Mouse (Mus musculus): ENCODE measurements at regions not wholly inside any gene's neighbourhood (a gene's known extent, or its start where the extent isn't known, plus 50 kb on each side); places are given as distances from the start of the nearest gene placed in this dataset.
A peak's percentile ranks its signal among the peaks of the same experiment; 100 is the strongest.

DNA sequence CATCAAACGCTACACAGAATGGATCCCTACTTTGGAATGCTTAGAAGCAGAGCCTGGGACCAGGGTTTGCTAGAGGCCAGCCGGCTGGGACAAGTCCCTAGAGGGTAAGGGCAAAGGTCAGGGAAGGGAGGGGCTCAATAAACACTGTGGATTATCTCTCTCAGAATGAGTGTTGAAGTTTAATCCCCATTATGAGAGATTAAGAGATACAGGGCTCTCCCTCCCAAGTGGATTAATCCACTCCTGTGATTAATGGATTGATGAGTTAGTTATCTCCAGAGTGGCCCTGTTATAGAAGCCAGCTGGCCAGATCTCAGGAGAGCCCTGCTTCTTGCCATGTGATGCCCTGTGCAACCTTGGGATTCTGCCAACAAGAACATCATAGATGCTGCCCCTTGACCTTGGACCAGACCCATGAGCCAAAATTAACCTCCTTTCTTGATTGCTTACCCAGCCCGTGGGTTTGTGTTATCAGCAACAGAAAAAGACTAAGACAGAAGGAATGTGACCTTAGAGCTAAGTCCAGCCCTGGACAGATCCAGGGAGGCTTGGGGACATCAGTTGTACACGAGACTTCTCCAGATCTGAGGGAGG, 119.6 kb upstream of the Slc22a12 start:
- H3K27ac ChIP-seq (replicated peaks) = no peak overlapping the region
- H3K9ac ChIP-seq (replicated peaks) = no peak overlapping the region
- no peak overlapping the region for H3K4me2 ChIP-seq (replicated peaks)
- no peak overlapping the region for H3K4me3 ChIP-seq
- peaks cover 34% of the 10 kb centered on the region for H3K27me3 ChIP-seq
- no peaks in the 10 kb centered on the region; the same call in 1 of the 2 replicates for H3K4me1 ChIP-seq
- no peak for ATAC-seq (ENCODE audit: low FRiP score, low read depth)
- 19% methylated on average over 4 of the region's 4 CpGs for WGBS
- H3K9me3 ChIP-seq = no peaks in the 10 kb centered on the region
- H3K36me3 ChIP-seq = no peaks in the 10 kb centered on the region

DNA sequence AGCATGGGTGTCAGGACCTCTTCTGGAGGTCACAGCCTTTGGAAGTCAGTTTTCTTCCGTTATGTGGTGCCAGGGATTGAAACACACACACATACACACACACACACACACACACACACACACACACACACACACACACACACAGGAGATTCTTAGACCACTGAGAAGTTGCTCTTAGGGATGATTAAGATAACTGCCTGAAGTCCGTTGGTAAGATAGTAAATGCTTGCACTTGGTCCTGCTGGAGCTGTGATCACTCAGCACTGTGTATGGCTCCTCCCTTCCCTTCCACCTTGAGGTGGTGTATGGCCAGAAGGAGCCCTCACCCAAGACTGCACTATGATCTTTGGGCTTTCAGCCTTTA, 118.7 kb upstream of the Slc22a12 start:
- Histone ChIP-seq H3K36me3 (no peaks in the 10 kb centered on the region), H3K27ac (replicated peaks) (no peak overlapping the region), H3K27me3 (peaks cover 34% of the 10 kb centered on the region), H3K4me2 (replicated peaks) (no peak overlapping the region), H3K9me3 (no peaks in the 10 kb centered on the region), H3K4me3 (no peak overlapping the region), H3K4me1 (no peaks in the 10 kb centered on the region; the same call in 1 of the 2 replicates), H3K9ac (replicated peaks) (no peak overlapping the region)
- no peak for ATAC-seq (ENCODE audit: low FRiP score, low read depth)
- WGBS = 64% methylated on average over 2 of the region's 2 CpGs

DNA sequence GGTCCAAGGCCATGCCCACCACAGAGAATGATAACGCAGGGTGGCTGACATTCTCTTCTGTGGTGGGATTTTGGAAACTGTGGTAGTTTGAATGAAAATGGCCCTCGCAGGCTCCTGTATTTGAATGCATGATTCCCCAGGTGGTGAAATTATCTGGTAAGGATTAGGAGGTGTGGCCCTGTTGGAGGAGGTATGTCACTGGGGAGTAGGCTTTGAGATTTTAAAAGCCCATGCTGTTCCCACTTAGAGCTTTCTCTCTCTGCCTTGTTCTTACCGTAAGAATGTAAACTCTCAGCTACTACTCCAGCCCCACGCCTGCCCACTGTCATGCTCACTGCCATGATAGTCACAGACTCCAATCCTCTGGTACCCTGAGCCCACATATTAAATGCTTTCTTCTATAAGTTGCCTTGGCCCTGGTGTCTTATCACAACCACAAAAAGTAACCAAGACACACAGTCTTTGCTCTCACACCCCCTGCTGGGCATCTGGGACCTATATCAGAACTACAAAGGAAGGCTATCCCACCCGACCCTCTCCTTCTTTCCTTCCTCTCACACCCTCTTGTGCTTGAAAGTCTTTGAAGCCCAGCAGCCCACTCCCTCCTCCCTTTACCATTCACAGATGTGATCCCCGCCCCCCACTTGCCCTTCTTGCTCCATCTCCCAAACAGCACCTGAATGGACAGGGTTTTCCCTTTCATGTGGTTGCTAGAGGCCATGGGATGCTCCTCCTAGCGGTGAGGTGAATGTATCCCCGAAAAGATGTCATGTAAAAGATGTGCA, 118.1 kb upstream of the Slc22a12 start:
- Histone ChIP-seq H3K4me2 (replicated peaks) (no peak overlapping the region), H3K36me3 (no peaks in the 10 kb centered on the region), H3K9ac (replicated peaks) (no peak overlapping the region), H3K9me3 (no peaks in the 10 kb centered on the region), H3K27me3 (peaks cover 34% of the 10 kb centered on the region), H3K27ac (replicated peaks) (no peak overlapping the region), H3K4me3 (no peak overlapping the region), H3K4me1 (no peaks in the 10 kb centered on the region; the same call in 1 of the 2 replicates)
- WGBS = 32% methylated on average over 8 of the region's 8 CpGs
- ATAC-seq (ENCODE audit: low FRiP score, low read depth) = no peak

DNA sequence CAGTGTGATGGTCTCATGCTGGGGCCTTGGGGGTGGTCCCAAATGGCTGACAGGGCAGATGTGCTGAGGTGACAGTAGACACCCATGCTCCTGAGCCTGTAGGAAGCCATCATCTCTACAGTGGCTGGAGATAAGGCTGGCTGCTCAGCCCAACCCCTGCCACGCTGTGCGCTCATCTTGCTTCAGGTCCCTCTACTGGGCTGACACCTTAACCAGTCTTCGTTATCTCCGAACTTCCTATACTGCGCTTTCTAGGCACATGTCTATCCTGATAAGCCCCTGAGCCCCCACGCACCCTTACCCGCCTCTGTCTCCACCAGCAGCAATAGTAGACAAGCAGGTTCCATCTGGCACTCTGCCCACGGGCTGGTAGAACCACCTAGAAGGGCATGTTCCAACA, 117.3 kb upstream of the Slc22a12 start:
- no peaks in the 10 kb centered on the region for H3K36me3 ChIP-seq

DNA sequence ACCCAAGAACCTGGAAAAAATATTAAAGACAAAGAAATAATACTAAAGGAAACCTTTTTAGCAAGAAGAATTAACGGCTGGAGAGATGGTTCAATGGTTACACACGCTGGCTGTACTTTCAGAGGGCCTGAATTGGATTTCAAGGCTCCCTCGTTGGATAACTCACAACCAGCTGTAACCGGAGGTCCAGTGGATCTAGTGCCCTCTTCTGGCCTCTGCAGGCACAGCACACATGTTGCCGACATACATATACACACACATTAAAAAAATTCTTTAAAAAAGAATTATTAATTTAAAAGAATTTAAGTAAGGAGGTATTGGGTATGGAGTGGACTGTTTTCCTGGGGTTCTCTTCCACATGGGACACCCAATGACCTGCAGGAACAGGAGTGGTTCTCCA, 111.7 kb upstream of the Slc22a12 start:
- 0 out of 2 replicates have a peak, but pooled peaks cover 5% of the 10 kb centered on the region for H3K4me1 ChIP-seq
- H3K27me3 ChIP-seq = no peaks in the 10 kb centered on the region
- no peak overlapping the region for H3K9ac ChIP-seq (replicated peaks)
- no peak overlapping the region for H3K4me3 ChIP-seq
- WGBS = 85% methylated on average over 5 of the region's 5 CpGs
- H3K9me3 ChIP-seq = no peaks in the 10 kb centered on the region
- no peaks in the 10 kb centered on the region for H3K36me3 ChIP-seq
- no peak for ATAC-seq (ENCODE audit: low FRiP score, low read depth)
- no peak overlapping the region for H3K27ac ChIP-seq (replicated peaks)
- H3K4me2 ChIP-seq (replicated peaks) = no peak overlapping the region

More for the DNA sequence above, 117.3 kb upstream of the Slc22a12 start:
- WGBS = 90% methylated on average over 8 of the region's 8 CpGs
- peaks cover 32% of the 10 kb centered on the region for H3K27me3 ChIP-seq
- H3K4me3 ChIP-seq = no peak overlapping the region
- H3K9ac ChIP-seq (replicated peaks) = no peak overlapping the region
- H3K27ac ChIP-seq (replicated peaks) = no peak overlapping the region
- no peak for ATAC-seq (ENCODE audit: low FRiP score, low read depth)
- no peak overlapping the region for H3K4me2 ChIP-seq (replicated peaks)
- H3K9me3 ChIP-seq = no peaks in the 10 kb centered on the region
- H3K4me1 ChIP-seq = no peaks in the 10 kb centered on the region; the same call in 1 of the 2 replicates

DNA sequence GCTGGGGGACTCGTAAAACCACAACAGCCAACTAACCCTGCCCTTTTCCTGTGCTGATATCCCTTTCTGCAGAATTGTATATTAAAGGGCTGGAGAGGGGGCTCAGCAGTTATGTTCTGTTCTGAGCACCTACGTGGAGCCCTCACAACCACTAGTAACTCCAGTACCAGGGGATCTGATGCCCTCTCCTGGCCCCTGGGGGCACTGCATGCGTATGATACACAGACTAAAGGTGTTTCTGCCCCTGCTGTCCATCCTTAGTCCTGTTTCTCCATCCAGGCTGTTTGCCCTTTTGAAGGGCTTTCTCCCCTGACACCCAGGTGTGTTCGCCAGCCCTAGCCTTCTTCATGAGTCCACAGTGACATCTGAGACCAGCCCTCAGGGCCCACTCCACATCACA, 109.9 kb upstream of the Slc22a12 start:
- H3K4me1 ChIP-seq = 0 out of 2 replicates have a peak, but pooled peaks cover 5% of the 10 kb centered on the region
- no peak overlapping the region for H3K9ac ChIP-seq (replicated peaks)
- H3K4me2 ChIP-seq (replicated peaks) = no peak overlapping the region
- 65% methylated on average over 4 of the region's 4 CpGs for WGBS
- no peak for ATAC-seq (ENCODE audit: low FRiP score, low read depth)
- H3K27me3 ChIP-seq = no peaks in the 10 kb centered on the region
- no peak overlapping the region for H3K4me3 ChIP-seq
- H3K36me3 ChIP-seq = no peaks in the 10 kb centered on the region
- H3K9me3 ChIP-seq = no peaks in the 10 kb centered on the region
- no peak overlapping the region for H3K27ac ChIP-seq (replicated peaks)

DNA sequence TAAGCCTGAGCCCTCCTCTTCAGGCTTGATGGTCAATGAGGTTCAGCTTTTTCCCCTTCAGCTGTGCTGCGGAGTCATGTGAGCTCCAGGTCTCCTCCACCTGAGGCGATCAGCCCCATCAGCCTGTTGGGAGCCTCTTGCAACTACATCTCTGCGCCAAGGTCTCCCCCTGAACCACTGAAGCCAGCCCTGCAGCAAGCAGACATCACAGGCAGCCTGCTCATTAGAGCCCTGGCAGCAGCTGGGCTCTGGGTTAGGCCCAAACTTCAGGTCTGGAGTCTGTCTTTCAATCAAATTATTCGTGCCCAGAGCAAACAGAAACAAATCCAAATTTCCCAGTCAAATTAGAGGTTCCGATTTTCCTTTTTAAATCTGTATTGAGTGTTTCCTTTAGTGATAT, 108.4 kb upstream of the Slc22a12 start:
- peaks cover 3% of the 10 kb centered on the region; the same call in 1 of the 2 replicates for H3K9me3 ChIP-seq
- 0 out of 2 replicates have a peak, but pooled peaks cover 5% of the 10 kb centered on the region for H3K4me1 ChIP-seq
- no peak overlapping the region for H3K4me3 ChIP-seq
- peak overlapping the region; percentile 32; the same call in 1 of the 2 replicates for H3K27ac ChIP-seq (replicated peaks)
- no peaks in the 10 kb centered on the region for H3K36me3 ChIP-seq
- ATAC-seq (ENCODE audit: low FRiP score, low read depth) = peak; percentile 30; the same call in 1 of the 2 replicates
- WGBS = 63% methylated on average over 5 of the region's 5 CpGs
- H3K27me3 ChIP-seq = no peaks in the 10 kb centered on the region
- no peak overlapping the region for H3K9ac ChIP-seq (replicated peaks)
- H3K4me2 ChIP-seq (replicated peaks) = no peak overlapping the region

DNA sequence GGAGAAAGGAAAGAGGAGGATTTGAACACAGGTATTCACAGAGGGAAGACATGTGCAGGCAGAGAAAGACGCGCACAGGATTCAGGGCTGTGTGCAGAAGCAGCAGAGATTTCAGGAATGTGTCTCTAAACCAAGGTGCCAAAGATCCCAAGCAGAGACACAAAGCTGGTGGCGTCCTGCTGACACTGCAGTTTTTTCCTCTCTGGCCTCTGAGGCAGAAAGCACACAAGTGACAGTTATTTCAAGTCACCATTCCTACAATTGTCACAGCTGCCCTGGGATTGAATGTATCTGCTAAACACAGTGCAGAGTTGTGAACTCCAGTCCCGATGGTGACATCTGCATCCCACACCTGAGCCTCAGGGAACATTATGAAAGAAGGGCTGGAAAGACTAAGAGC, 107.1 kb upstream of the Slc22a12 start:
- Histone ChIP-seq H3K27ac (replicated peaks) (no peak overlapping the region), H3K4me1 (0 out of 2 replicates have a peak, but pooled peaks cover 5% of the 10 kb centered on the region), H3K27me3 (no peaks in the 10 kb centered on the region), H3K4me2 (replicated peaks) (no peak overlapping the region), H3K4me3 (no peak overlapping the region), H3K36me3 (no peaks in the 10 kb centered on the region), H3K9ac (replicated peaks) (no peak overlapping the region), H3K9me3 (peaks cover 3% of the 10 kb centered on the region; the same call in 1 of the 2 replicates)
- 85% methylated on average over 4 of the region's 4 CpGs for WGBS
- no peak for ATAC-seq (ENCODE audit: low FRiP score, low read depth)

DNA sequence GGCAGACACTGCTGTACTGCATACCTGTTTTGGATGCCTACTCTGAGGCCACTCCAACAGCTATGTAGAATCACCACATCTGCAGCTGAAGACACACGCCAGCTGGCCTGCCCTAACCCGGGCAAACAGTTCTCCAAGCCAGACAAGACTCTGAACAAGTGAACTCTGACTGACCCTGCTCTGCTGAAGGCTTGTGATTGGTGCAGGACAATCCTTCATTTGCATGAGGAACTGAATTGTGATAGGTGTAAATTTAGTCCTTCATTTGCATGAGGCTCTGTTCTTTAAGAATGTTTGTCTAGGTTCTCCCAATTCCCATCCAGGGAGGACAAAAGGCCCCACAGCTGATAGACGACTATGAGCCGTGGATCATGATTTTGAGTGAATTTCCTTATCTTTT, 104.9 kb upstream of the Slc22a12 start:
- Histone ChIP-seq H3K4me1 (0 out of 2 replicates have a peak, but pooled peaks cover 5% of the 10 kb centered on the region), H3K27ac (replicated peaks) (no peak overlapping the region), H3K36me3 (no peaks in the 10 kb centered on the region), H3K9me3 (peaks cover 3% of the 10 kb centered on the region; the same call in 1 of the 2 replicates), H3K9ac (replicated peaks) (no peak overlapping the region), H3K27me3 (no peaks in the 10 kb centered on the region), H3K4me3 (no peak overlapping the region), H3K4me2 (replicated peaks) (no peak overlapping the region)
- WGBS = 92% methylated on average over 4 of the region's 4 CpGs
- no peak for ATAC-seq (ENCODE audit: low FRiP score, low read depth)

DNA sequence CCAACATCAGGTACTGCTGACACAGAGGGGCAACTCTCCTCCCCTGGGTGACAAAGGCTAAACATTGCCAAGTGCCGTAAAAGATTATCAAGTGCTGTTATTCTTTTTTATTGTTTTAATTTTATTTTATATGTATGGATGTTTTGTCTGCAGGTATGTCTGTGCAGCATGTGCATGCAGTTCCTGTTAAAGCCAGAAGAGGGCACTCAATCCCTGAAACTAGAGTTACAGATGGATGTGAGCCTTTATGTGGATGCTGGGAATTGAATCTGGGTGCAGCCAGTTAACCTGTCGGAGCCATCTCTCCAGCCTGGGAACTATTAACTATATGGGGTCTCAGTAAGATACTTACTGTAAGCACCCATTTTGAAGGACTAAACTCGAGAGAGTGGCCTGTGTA, 104.4 kb upstream of the Slc22a12 start:
- no peaks in the 10 kb centered on the region for H3K27me3 ChIP-seq
- no peak overlapping the region for H3K27ac ChIP-seq (replicated peaks)
- no peak overlapping the region for H3K4me2 ChIP-seq (replicated peaks)
- WGBS = 86% methylated on average over 3 of the region's 3 CpGs
- H3K9me3 ChIP-seq = peaks cover 3% of the 10 kb centered on the region; the same call in 1 of the 2 replicates
- H3K36me3 ChIP-seq = no peaks in the 10 kb centered on the region
- ATAC-seq (ENCODE audit: low FRiP score, low read depth) = no peak
- no peak overlapping the region for H3K9ac ChIP-seq (replicated peaks)
- H3K4me3 ChIP-seq = no peak overlapping the region
- 0 out of 2 replicates have a peak, but pooled peaks cover 5% of the 10 kb centered on the region for H3K4me1 ChIP-seq

DNA sequence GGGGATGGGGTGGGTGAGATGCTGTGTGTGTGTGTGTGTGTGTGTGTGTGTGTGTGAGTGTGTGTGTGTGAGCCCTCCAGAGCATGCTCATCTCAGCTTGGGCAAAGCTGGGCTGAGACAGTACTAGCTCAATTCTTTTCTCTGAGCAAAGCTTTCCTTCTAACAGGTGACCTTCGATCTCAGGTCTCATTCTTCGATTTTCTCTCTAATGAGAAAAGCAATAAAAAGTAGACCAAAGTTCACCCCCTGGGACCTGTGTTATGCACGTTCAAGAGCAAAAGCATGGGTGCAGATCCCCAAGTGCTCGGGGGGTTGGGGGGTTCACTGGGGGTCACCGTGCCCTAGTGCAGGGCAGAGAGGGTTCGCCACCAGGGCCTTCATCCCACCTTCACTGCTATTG, 103.1 kb upstream of the Slc22a12 start:
- no peak for ATAC-seq (ENCODE audit: low FRiP score, low read depth)
- H3K9me3 ChIP-seq = peaks cover 3% of the 10 kb centered on the region; the same call in 1 of the 2 replicates
- 89% methylated on average over 6 of the region's 6 CpGs for WGBS
- no peak overlapping the region for H3K4me2 ChIP-seq (replicated peaks)
- H3K36me3 ChIP-seq = no peaks in the 10 kb centered on the region
- H3K27ac ChIP-seq (replicated peaks) = no peak overlapping the region
- H3K9ac ChIP-seq (replicated peaks) = no peak overlapping the region
- H3K27me3 ChIP-seq = no peaks in the 10 kb centered on the region
- H3K4me3 ChIP-seq = no peak overlapping the region
- 0 out of 2 replicates have a peak, but pooled peaks cover 3% of the 10 kb centered on the region for H3K4me1 ChIP-seq

DNA sequence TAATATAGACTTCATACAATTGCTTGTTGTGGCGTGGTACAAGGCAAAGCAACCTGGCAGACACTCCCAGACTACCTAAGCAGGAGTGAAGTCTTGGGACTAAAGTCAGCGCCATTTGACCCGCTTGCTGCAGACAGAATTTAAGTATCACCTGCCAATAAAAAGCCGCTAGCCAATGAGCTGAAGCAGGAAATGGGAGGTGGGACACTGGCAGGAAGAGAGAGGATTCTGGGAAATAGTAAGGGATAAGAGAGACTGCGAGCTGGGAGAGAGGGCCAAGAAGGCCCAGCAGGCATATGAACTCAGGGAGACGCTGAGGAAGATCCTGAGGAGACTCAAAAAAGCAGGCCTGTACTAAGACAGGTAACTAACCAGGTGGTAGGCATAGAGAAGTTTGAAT, 102.0 kb upstream of the Slc22a12 start:
- Histone ChIP-seq H3K4me3 (no peak overlapping the region), H3K4me2 (replicated peaks) (no peak overlapping the region), H3K9me3 (peaks cover 3% of the 10 kb centered on the region; the same call in 1 of the 2 replicates), H3K27me3 (no peaks in the 10 kb centered on the region), H3K27ac (replicated peaks) (no peak overlapping the region), H3K36me3 (no peaks in the 10 kb centered on the region), H3K9ac (replicated peaks) (no peak overlapping the region), H3K4me1 (no peaks in the 10 kb centered on the region)
- 77% methylated on average over 6 of the region's 6 CpGs for WGBS
- ATAC-seq (ENCODE audit: low FRiP score, low read depth) = no peak

Data from midbrain, embryonic 12.5 days (tissue).